Mouse (Mus musculus) ES-E14 (cell line): ENCODE measurements around the gene Lrrc46. TPM values are rescaled to one million over a fixed set of nuclear protein-coding genes. Genes with fewer than 3 reads are reported as not detected.

Source experiments
- DNase-seq: peaks from one replicate; pipeline ENCODE4 v3.0.0-alpha.2; 2013; ENCODE audit warnings: low read depth, low spot score
- H3K27ac ChIP-seq: 2 replicates; pipeline ENCODE4 v1.5.1; 2012; ENCODE audit warnings: low read depth, mild to moderate bottlenecking, low read length, moderate library complexity, mixed read lengths; ENCODE audit not compliant: poor library complexity, insufficient read depth, severe bottlenecking
- H3K36me3 ChIP-seq: 2 replicates; pipeline ENCODE4 v1.6.1; 2012; ENCODE audit warnings: mild to moderate bottlenecking, low read length, moderate library complexity, mixed read lengths; ENCODE audit not compliant: control insufficient read depth, poor library complexity, insufficient read depth, severe bottlenecking
- H3K4me1 ChIP-seq, 2 experiments: fragments of 150-350 bp in 1 of 2; sonication (generic) in 1 of 2; 2 replicates each; pipeline ENCODE4 v1.6.1; 2012; ENCODE audit warnings: low read length in 2 of 2, mild to moderate bottlenecking in 1 of 2, mixed read lengths in 1 of 2; ENCODE audit not compliant: control insufficient read depth in 2 of 2, insufficient read depth in 2 of 2, poor library complexity in 1 of 2
- H3K4me3 ChIP-seq, 2 experiments: fragments of 150-350 bp in 1 of 2; sonication (generic) in 1 of 2; 2 replicates each; pipeline ENCODE4 v1.5.1; 2012; ENCODE audit warnings: low read length in 2 of 2, low read depth in 1 of 2, mild to moderate bottlenecking in 1 of 2, mixed read lengths in 1 of 2; ENCODE audit not compliant: insufficient read depth in 1 of 2, poor library complexity in 1 of 2, severe bottlenecking in 1 of 2
- H3K9ac ChIP-seq: 2 replicates; pipeline ENCODE4 v1.6.1; 2012; ENCODE audit warnings: low read depth, mild to moderate bottlenecking, low read length, mixed read lengths; ENCODE audit not compliant: poor library complexity, insufficient read depth, severe bottlenecking
- H3K9me3 ChIP-seq: fragments of 150-350 bp; sonication (generic); 2 replicates; pipeline ENCODE4 v1.6.1; 2012; ENCODE audit warnings: low read depth, mild to moderate bottlenecking, low read length; ENCODE audit not compliant: control insufficient read depth, insufficient read depth
- CHD2 ChIP-seq: IDR thresholded peaks from 2 replicates; pipeline ENCODE4 v1.6.1; 2014; ENCODE audit warnings: mild to moderate bottlenecking, low read depth, low read length, inconsistent platforms
- HCFC1 ChIP-seq: IDR thresholded peaks from 2 replicates; pipeline ENCODE4 v1.6.1; 2012; ENCODE audit warnings: low read length, inconsistent platforms, borderline replicate concordance; ENCODE audit not compliant: insufficient read depth
- MAFK ChIP-seq: IDR thresholded peaks from 2 replicates; pipeline ENCODE4 v1.6.1; 2014; ENCODE audit warnings: mild to moderate bottlenecking, low read depth, low read length, inconsistent platforms; ENCODE audit not compliant: insufficient read depth
- ZC3H11A ChIP-seq: IDR thresholded peaks from 2 replicates; pipeline ENCODE4 v1.6.1; 2012; ENCODE audit warnings: low read depth, mild to moderate bottlenecking, inconsistent platforms, low read length, borderline replicate concordance
- ZNF384 ChIP-seq: IDR thresholded peaks from 2 replicates; pipeline ENCODE4 v1.6.1; 2012; ENCODE audit warnings: low read depth, low read length, inconsistent platforms
- in situ Hi-C, 2 experiments: fragments of 600-800 bp; cut with MboI; formaldehyde crosslinking; loops; one replicate each; pipeline ENCODE4 v1.15.1; 2025; ENCODE audit warnings: low sequenced_read_pairs in 2 of 2, inconsistent platforms in 1 of 2; ENCODE audit not compliant: unreplicated experiment in 2 of 2
- total RNA-seq: library from RNA; depleted of rRNA; stranded (reverse); fragments of 300-350 nt; gene quantifications from 2 replicates; pipeline ENCODE4 v1.2.3, GENCODE M21; 2012

Lrrc46 gene
- total RNA-seq, 1 experiment: 0.54 TPM

DNA sequence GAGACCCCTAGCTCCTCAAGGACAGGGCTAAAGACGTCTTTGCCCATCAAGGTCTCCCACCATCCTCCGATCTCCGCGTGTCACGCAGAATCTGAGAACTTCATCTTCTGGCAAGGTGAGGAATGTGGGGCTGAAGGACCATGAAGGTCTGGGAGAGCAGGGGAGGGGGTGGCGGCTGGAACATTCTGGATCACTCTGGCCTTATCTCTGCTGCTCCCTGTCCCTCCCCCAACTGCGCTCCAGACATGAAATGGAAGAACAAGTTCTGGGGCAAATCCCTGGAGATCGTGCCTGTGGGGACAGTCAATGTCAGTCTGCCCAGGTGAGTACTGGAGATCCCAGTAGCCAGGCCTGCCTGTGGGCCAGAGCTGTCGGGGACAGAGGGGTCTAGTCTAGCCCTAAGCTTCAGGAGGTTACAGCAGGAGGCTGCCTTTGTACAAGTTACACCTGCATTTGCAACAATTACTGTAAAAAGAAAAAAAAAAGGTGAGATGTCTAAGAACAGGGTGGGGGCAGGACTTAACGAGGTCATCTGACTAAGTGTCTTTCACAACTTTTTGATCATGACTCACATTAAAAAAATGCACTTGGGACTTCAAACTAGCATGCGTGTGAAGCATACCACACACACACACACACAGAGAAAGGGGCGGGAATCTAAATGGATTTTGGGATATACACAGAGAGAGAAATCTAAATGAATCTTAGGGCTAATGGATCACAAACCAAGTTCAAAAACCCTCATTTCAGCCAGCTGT lies 24.5 kb upstream of the Lrrc46 start:
- no peak for DNase-seq
- peaks cover 0 to 17% of the 10 kb centered on the region in 2 experiments; a peak in 1 of 4 replicates for H3K4me1 ChIP-seq
- H3K9ac ChIP-seq: no peak overlapping the region
- H3K9me3 ChIP-seq: no peaks in the 10 kb centered on the region
- in situ Hi-C loops: no loop called here
- H3K4me3 ChIP-seq: no peak overlapping the region
- no peak overlapping the region for H3K27ac ChIP-seq
- H3K36me3 ChIP-seq: peaks cover 8% of the 10 kb centered on the region; the same call in 1 of the 2 replicates
- TF ChIP-seq MAFK: no peak
- no peak for TF ChIP-seq HCFC1
- no peak for TF ChIP-seq CHD2
- no peak for TF ChIP-seq ZNF384
- TF ChIP-seq ZC3H11A: no peak

- TF ChIP-seq HCFC1 (no peak), CHD2 (no peak), ZC3H11A (no peak), MAFK (no peak), ZNF384 (no peak)
- Histone ChIP-seq H3K9ac (no peak overlapping the region), H3K27ac (no peak overlapping the region), H3K9me3 (no peaks in the 10 kb centered on the region), H3K4me3 (no peak overlapping the region), H3K36me3 (peaks cover 8% of the 10 kb centered on the region; the same call in 1 of the 2 replicates), H3K4me1 (peaks cover 3 to 24% of the 10 kb centered on the region in 2 experiments; a peak in 1 of 4 replicates)
- DNase-seq: no peak
- in situ Hi-C loops: no loop called here
Measured at GRCm38 (mm10) chr11:97063921-97064295, 22.7 kb upstream of the Lrrc46 start.

GRCm38 (mm10) chr11:97063274-97063920 lies 22.2 kb upstream of the Lrrc46 start:
- peaks cover 6% of the 10 kb centered on the region; the same call in 1 of the 2 replicates for H3K36me3 ChIP-seq
- in situ Hi-C loops: no loop called here
- TF ChIP-seq ZC3H11A: no peak
- TF ChIP-seq HCFC1: no peak
- TF ChIP-seq MAFK: no peak
- TF ChIP-seq CHD2: no peak
- no peak for TF ChIP-seq ZNF384
- no peak overlapping the region for H3K4me3 ChIP-seq
- H3K9me3 ChIP-seq: no peaks in the 10 kb centered on the region
- H3K4me1 ChIP-seq: peaks cover 3 to 27% of the 10 kb centered on the region in 2 experiments; a peak in 1 of 4 replicates
- H3K27ac ChIP-seq: no peak overlapping the region
- H3K9ac ChIP-seq: no peak overlapping the region
- no peak for DNase-seq

DNA sequence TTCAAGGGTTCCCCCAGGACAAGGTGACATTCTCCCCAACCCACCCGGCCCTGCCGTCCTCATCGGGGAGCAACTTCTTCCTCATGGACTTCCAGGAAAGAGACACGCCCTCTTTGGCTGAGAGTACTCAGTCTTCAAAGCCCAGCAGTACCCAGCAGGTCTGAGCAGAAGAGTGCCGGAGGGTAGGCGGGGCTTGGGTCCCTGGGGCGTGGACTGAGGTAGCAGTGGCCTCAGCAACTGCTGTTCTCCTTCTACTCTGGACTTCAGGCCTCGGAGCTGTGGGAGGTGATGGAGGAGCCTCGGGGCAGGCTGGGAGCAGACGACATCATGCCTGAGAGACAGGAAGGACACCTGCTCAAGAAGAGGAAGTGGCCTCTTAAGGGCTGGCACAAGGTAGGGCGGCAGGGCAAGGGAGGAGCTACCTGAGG lies 11.0 kb upstream of the Lrrc46 start:
- Histone ChIP-seq H3K4me1 (peaks cover 3 to 13% of the 10 kb centered on the region in 2 experiments; a peak in 3 of 4 replicates), H3K36me3 (peaks cover 18% of the 10 kb centered on the region; the same call in 1 of the 2 replicates), H3K27ac (no peak overlapping the region), H3K9ac (0 out of 2 replicates have a peak overlapping the region, but pooled peaks have one; percentile 8), H3K9me3 (no peaks in the 10 kb centered on the region), H3K4me3 (peak overlapping the region; percentile 9 to 24; a peak in 2 of 4 replicates)
- in situ Hi-C loops: no loop called here
- TF ChIP-seq CHD2 (no peak), ZC3H11A (no peak), ZNF384 (no peak), HCFC1 (no peak), MAFK (no peak)
- peak; percentile 68 for DNase-seq
